Mouse (Mus musculus) cerebellum, adult 9-11 months (tissue): ENCODE measurements around the gene Olfr115.

Experiments used
- DNase-seq: peaks from one replicate; pipeline ENCODE4 v3.0.0; 2022

Olfr115 gene

GRCm38 (mm10) chr17:37627009-37627408, at the start of gene Olfr115, which contains the start of gene Olfr116:
TSS of gene Olfr115 (minus strand) at chr17:37627109.
TSS of gene Olfr116 (minus strand) at chr17:37627199.
- no peak for DNase-seq

GRCm38 (mm10) chr17:37666688-37667087, 39.8 kb upstream of the Olfr115 start, which contains the start of gene Olfr118:
TSS of gene Olfr118 (plus strand) at chr17:37666988.
- no peak for DNase-seq

- no peak for DNase-seq
Measured at GRCm38 (mm10) chr17:37663682-37664081, 36.8 kb upstream of the Olfr115 start, which contains the start of gene Olfr117. TSS of gene Olfr117 (minus strand) at chr17:37663782.

GRCm38 (mm10) chr17:37592643-37593042, 34.3 kb downstream of the Olfr115 start, which contains the start of gene Olfr114:
TSS of gene Olfr114 (minus strand) at chr17:37592743.
- no peak for DNase-seq

- DNase-seq: no peak
Measured at GRCm38 (mm10) chr17:37577563-37577962, 49.3 kb downstream of the Olfr115 start, which contains the start of gene Olfr113. TSS of gene Olfr113 (minus strand) at chr17:37577663.

- DNase-seq: no peak
Measured at GRCm38 (mm10) chr17:37569351-37569750, 57.6 kb downstream of the Olfr115 start, which contains the start of gene Olfr112. TSS of gene Olfr112 (minus strand) at chr17:37569451.
